Mouse (Mus musculus) forebrain, embryonic 13.5 days (tissue): ENCODE measurements around the gene 2310009B15Rik. TPM values are rescaled to one million over a fixed set of nuclear protein-coding genes. Genes with fewer than 3 reads are reported as not detected.

Experiments
- polyA plus RNA-seq: library from polyadenylated mRNA; unstranded; fragments of >200 nt; fragmentation: Nextera tagmentation; extraction: Ambion mirVana; gene quantifications from 2 replicates; pipeline ENCODE4 v1.2.1, GENCODE M21; 2015

The 2310009B15Rik gene
- polyA plus RNA-seq, 1 experiment from 2014 or later: 53.0 TPM

Other genes with a start within 250 kb of the 2310009B15Rik start
- 19.8 and 20.6 TPM in 2 replicates for gene Nek7, start 236.7 kb downstream of the 2310009B15Rik start, polyA plus RNA-seq
- gene Lhx9, start 8.3 kb downstream of the 2310009B15Rik start, polyA plus RNA-seq: 32.7 and 35.8 TPM in 2 replicates
- 9.4 and 10.4 TPM in 2 replicates for gene Dennd1b, start 106.6 kb upstream of the 2310009B15Rik start, polyA plus RNA-seq